Mouse (Mus musculus) E14TG2a.4 (cell line): ENCODE measurements at regions not wholly inside any gene's neighbourhood (a gene's known extent, or its start where the extent isn't known, plus 50 kb on each side); places are given as distances from the start of the nearest gene placed in this dataset.

Source experiments
- H3K27me3 ChIP-seq: 2 replicates; pipeline ENCODE4 v1.6.1; 2014; ENCODE audit warnings: low read length, control low read depth; ENCODE audit not compliant: insufficient read depth
- H3K36me3 ChIP-seq: 2 replicates; pipeline ENCODE4 v1.6.1; 2014; ENCODE audit warnings: low read length, control low read depth; ENCODE audit not compliant: insufficient read depth
- H3K4me1 ChIP-seq: replicated peaks from 2 replicates; pipeline ENCODE4 v1.6.1; 2014; ENCODE audit warnings: low read depth, low read length, control low read depth
- H3K4me3 ChIP-seq: replicated peaks from 2 replicates; pipeline ENCODE4 v1.5.1; 2014; ENCODE audit warnings: mild to moderate bottlenecking, low read length
- H3K9me3 ChIP-seq: 2 replicates; pipeline ENCODE4 v1.6.1; 2014; ENCODE audit warnings: low read length, control low read depth
- CTCF ChIP-seq: conservative IDR thresholded peaks from 2 replicates; pipeline ENCODE4 v1.5.1; 2014; ENCODE audit warnings: low read length
- NANOG ChIP-seq: IDR thresholded peaks from 2 replicates; pipeline ENCODE4 v1.6.1; 2014; ENCODE audit warnings: borderline replicate concordance, low read length, mixed read lengths
- POU5F1 ChIP-seq: IDR thresholded peaks from 2 replicates; pipeline ENCODE4 v1.6.1; 2014; ENCODE audit warnings: low read length, borderline replicate concordance

DNA sequence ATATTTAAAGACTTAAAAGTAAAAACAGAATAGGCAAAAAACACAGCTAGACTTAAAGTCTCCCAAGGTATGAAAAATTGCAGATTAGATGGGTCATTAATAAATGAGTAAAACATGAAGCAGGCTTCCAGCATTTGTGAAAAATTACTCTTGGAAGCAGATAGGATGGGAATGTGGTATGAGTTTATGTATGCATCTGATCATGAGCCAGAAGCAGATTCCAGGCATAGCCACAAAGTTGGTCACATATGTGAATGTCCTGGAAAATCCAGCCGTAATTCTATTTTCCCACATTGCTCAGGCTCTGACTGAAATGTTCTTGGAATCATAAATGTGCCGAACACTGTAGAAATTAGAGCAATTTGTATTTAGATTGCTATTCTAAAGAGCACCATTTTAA is 432.5 kb upstream of the Marcks start:
- Histone ChIP-seq H3K4me1 (no peaks in the 10 kb centered on the region), H3K36me3 (no peaks in the 10 kb centered on the region), H3K27me3 (no peaks in the 10 kb centered on the region), H3K9me3 (no peaks in the 10 kb centered on the region), H3K4me3 (no peak overlapping the region)
- TF ChIP-seq CTCF = no peak
- no peak for TF ChIP-seq NANOG
- TF ChIP-seq POU5F1 = no peak

DNA sequence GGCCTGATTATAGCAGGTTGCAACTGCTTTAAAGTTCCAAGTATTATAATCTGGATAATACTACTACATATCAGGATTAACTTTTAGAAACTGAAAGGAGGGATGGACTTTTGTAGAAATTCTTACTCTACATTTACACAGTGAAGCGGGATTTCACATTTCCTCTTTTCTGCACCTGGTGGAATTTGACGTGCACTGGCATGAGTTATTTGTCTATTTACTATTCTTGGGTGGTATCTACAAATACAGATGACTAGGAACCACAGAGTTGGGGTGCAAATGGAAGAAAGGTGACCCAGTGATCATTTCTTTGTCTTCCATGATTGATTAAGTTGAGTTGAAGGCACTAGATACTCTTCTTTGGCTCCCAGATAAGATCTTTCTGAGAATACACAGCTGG is 423.0 kb upstream of the Marcks start:
- no peaks in the 10 kb centered on the region for H3K27me3 ChIP-seq
- peaks cover 7% of the 10 kb centered on the region for H3K4me1 ChIP-seq
- H3K36me3 ChIP-seq = no peaks in the 10 kb centered on the region
- H3K4me3 ChIP-seq = no peak overlapping the region
- TF ChIP-seq NANOG (no peak), POU5F1 (no peak), CTCF (no peak)
- H3K9me3 ChIP-seq = peaks cover 10% of the 10 kb centered on the region

GRCm38 (mm10) chr10:37549446-37549845 is 410.7 kb upstream of the Marcks start:
- no peaks in the 10 kb centered on the region for H3K27me3 ChIP-seq
- TF ChIP-seq NANOG (no peak), CTCF (no peak), POU5F1 (no peak)
- H3K4me3 ChIP-seq = no peak overlapping the region
- H3K4me1 ChIP-seq = no peaks in the 10 kb centered on the region
- peaks cover 31% of the 10 kb centered on the region for H3K9me3 ChIP-seq
- no peaks in the 10 kb centered on the region for H3K36me3 ChIP-seq

- H3K36me3 ChIP-seq = no peaks in the 10 kb centered on the region
- no peaks in the 10 kb centered on the region for H3K27me3 ChIP-seq
- no peak overlapping the region for H3K4me3 ChIP-seq
- H3K9me3 ChIP-seq = no peaks in the 10 kb centered on the region
- TF ChIP-seq NANOG (no peak), POU5F1 (no peak), CTCF (no peak)
- H3K4me1 ChIP-seq = no peaks in the 10 kb centered on the region
These were observed 402.0 kb upstream of the Marcks start for GRCm38 (mm10) chr10:37540703-37541102.

GRCm38 (mm10) chr10:37505966-37506615 is 367.4 kb upstream of the Marcks start:
- H3K27me3 ChIP-seq = no peaks in the 10 kb centered on the region
- H3K4me3 ChIP-seq = no peak overlapping the region
- peaks cover 9% of the 10 kb centered on the region for H3K9me3 ChIP-seq
- 0 out of 2 replicates have a peak, but pooled peaks cover 4% of the 10 kb centered on the region for H3K4me1 ChIP-seq
- no peaks in the 10 kb centered on the region for H3K36me3 ChIP-seq
- TF ChIP-seq CTCF (no peak), POU5F1 (no peak), NANOG (no peak)

- H3K4me3 ChIP-seq = no peak overlapping the region
- H3K36me3 ChIP-seq = no peaks in the 10 kb centered on the region
- no peaks in the 10 kb centered on the region for H3K27me3 ChIP-seq
- H3K9me3 ChIP-seq = peaks cover 9% of the 10 kb centered on the region
- TF ChIP-seq POU5F1 = no peak
- no peak for TF ChIP-seq CTCF
- TF ChIP-seq NANOG = no peak
- 0 out of 2 replicates have a peak, but pooled peaks cover 4% of the 10 kb centered on the region for H3K4me1 ChIP-seq
These were observed 365.7 kb upstream of the Marcks start for GRCm38 (mm10) chr10:37504468-37504867.

DNA sequence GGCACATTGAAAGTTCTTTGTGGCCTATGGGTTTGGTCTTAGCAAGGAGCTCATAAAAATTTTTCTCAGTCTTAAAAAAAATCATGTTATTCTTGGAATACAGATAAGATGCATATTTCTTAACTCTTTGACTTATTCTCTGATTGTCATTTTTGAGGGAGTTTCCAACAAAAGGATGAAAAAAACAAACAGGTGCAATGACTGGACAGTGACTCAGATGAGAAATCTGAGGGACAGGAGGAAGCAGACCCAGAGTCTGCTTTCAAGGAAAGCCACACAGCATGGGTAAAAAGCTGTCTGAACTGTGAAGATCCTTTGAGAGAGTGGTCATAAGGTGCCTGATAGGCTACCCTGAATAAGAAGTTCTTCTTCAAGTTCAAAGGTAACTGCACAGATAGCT is 363.8 kb upstream of the Marcks start:
- Histone ChIP-seq H3K4me3 (no peak overlapping the region), H3K36me3 (no peaks in the 10 kb centered on the region), H3K27me3 (no peaks in the 10 kb centered on the region), H3K4me1 (0 out of 2 replicates have a peak, but pooled peaks cover 4% of the 10 kb centered on the region), H3K9me3 (peaks cover 9% of the 10 kb centered on the region)
- TF ChIP-seq POU5F1 = no peak
- no peak for TF ChIP-seq NANOG
- TF ChIP-seq CTCF = no peak

GRCm38 (mm10) chr10:37501043-37501442 is 362.3 kb upstream of the Marcks start:
- no peaks in the 10 kb centered on the region for H3K9me3 ChIP-seq
- no peaks in the 10 kb centered on the region for H3K27me3 ChIP-seq
- H3K4me3 ChIP-seq = no peak overlapping the region
- TF ChIP-seq POU5F1 = no peak
- no peak for TF ChIP-seq NANOG
- no peak for TF ChIP-seq CTCF
- H3K36me3 ChIP-seq = no peaks in the 10 kb centered on the region
- H3K4me1 ChIP-seq = 0 out of 2 replicates have a peak, but pooled peaks cover 3% of the 10 kb centered on the region

GRCm38 (mm10) chr10:37495467-37495866 is 356.7 kb upstream of the Marcks start:
- no peaks in the 10 kb centered on the region for H3K27me3 ChIP-seq
- H3K36me3 ChIP-seq = no peaks in the 10 kb centered on the region
- no peaks in the 10 kb centered on the region for H3K4me1 ChIP-seq
- TF ChIP-seq NANOG = no peak
- TF ChIP-seq CTCF = no peak
- no peak for TF ChIP-seq POU5F1
- H3K4me3 ChIP-seq = no peak overlapping the region
- H3K9me3 ChIP-seq = no peaks in the 10 kb centered on the region
